Mouse (Mus musculus): ENCODE results near the gene Mical2. TPM values are rescaled to one million over a fixed set of nuclear protein-coding genes. Genes with fewer than 3 reads are reported as not detected.

The Mical2 gene
- polyA plus RNA-seq, 1 experiment from 2014 or later: 105 TPM

- Histone ChIP-seq H3K27ac (replicated peaks) (peak overlapping the region; percentile 41; the same call in 1 of the 2 replicates), H3K27me3 (replicated peaks) (no peaks in the 10 kb centered on the region), H3K36me3 (peaks cover 4% of the 10 kb centered on the region), H3K4me2 (no peak overlapping the region), H3K4me3 (no peak overlapping the region), H3K9me3 (no peaks in the 10 kb centered on the region), H3K9ac (no peak overlapping the region), H3K4me1 (peaks cover 46% of the 10 kb centered on the region)
- ATAC-seq (ENCODE audit: extremely low read depth, insufficient number of reproducible peaks, low FRiP score, low TSS enrichment): no peak
- WGBS: 60% methylated on average over 5 of the region's 5 CpGs
Measured at GRCm38 (mm10) chr7:112388363-112388875, 162.8 kb downstream of the Mical2 start.

- no peak overlapping the region; the same call in 1 of the 2 replicates for H3K9ac ChIP-seq
- H3K4me2 ChIP-seq: no peak overlapping the region
- no peak for ATAC-seq (ENCODE audit: extremely low read depth, insufficient number of reproducible peaks, low FRiP score, low TSS enrichment)
- no peak overlapping the region for H3K4me3 ChIP-seq
- 50% methylated on average over 6 of the region's 6 CpGs for WGBS
- H3K4me1 ChIP-seq: peaks cover 46% of the 10 kb centered on the region
- H3K27ac ChIP-seq (replicated peaks): peak overlapping the region; percentile 60
- no peaks in the 10 kb centered on the region for H3K27me3 ChIP-seq (replicated peaks)
- no peaks in the 10 kb centered on the region for H3K9me3 ChIP-seq
- H3K36me3 ChIP-seq: peaks cover 5% of the 10 kb centered on the region
Measured at GRCm38 (mm10) chr7:112389611-112390251, 164.1 kb downstream of the Mical2 start.

- peaks cover 5% of the 10 kb centered on the region for H3K36me3 ChIP-seq
- no peak overlapping the region; the same call in 1 of the 2 replicates for H3K9ac ChIP-seq
- WGBS: 44% methylated on average over 11 of the region's 11 CpGs
- no peak overlapping the region for H3K4me2 ChIP-seq
- H3K4me3 ChIP-seq: no peak overlapping the region
- peak overlapping the region; percentile 60 for H3K27ac ChIP-seq (replicated peaks)
- H3K4me1 ChIP-seq: peaks cover 46% of the 10 kb centered on the region
- H3K9me3 ChIP-seq: no peaks in the 10 kb centered on the region
- no peak for ATAC-seq (ENCODE audit: extremely low read depth, insufficient number of reproducible peaks, low FRiP score, low TSS enrichment)
- H3K27me3 ChIP-seq (replicated peaks): no peaks in the 10 kb centered on the region
Measured at GRCm38 (mm10) chr7:112390252-112390936, 164.7 kb downstream of the Mical2 start.

GRCm38 (mm10) chr7:112390937-112391605 is 165.4 kb downstream of the Mical2 start:
- 43% methylated on average over 6 of the region's 6 CpGs for WGBS
- no peak for ATAC-seq (ENCODE audit: extremely low read depth, insufficient number of reproducible peaks, low FRiP score, low TSS enrichment)

GRCm38 (mm10) chr7:112397786-112398185 is 172.1 kb downstream of the Mical2 start:
- 86% methylated on average over 3 of the region's 3 CpGs for WGBS

More at GRCm38 (mm10) chr7:112390937-112391605, 165.4 kb downstream of the Mical2 start:
- 0 out of 2 replicates have a peak overlapping the region, but pooled peaks have one; percentile 6 for H3K4me2 ChIP-seq
- H3K4me1 ChIP-seq: peaks cover 46% of the 10 kb centered on the region
- peak overlapping the region; percentile 60; the same call in 1 of the 2 replicates for H3K27ac ChIP-seq (replicated peaks)
- no peak overlapping the region; the same call in 1 of the 2 replicates for H3K9ac ChIP-seq
- H3K9me3 ChIP-seq: no peaks in the 10 kb centered on the region
- H3K27me3 ChIP-seq (replicated peaks): no peaks in the 10 kb centered on the region
- H3K36me3 ChIP-seq: peaks cover 5% of the 10 kb centered on the region
- no peak overlapping the region for H3K4me3 ChIP-seq

GRCm38 (mm10) chr7:112399425-112400170 is 173.9 kb downstream of the Mical2 start:
- Histone ChIP-seq H3K4me1 (peaks cover 14% of the 10 kb centered on the region; the same call in 1 of the 2 replicates), H3K36me3 (no peaks in the 10 kb centered on the region), H3K27me3 (replicated peaks) (no peaks in the 10 kb centered on the region), H3K27ac (replicated peaks) (no peak overlapping the region), H3K9me3 (no peaks in the 10 kb centered on the region), H3K4me3 (no peak overlapping the region), H3K9ac (no peak overlapping the region), H3K4me2 (no peak overlapping the region)
- 73% methylated on average over 7 of the region's 7 CpGs for WGBS
- no peak for ATAC-seq (ENCODE audit: extremely low read depth, insufficient number of reproducible peaks, low FRiP score, low TSS enrichment)

More at GRCm38 (mm10) chr7:112397786-112398185, 172.1 kb downstream of the Mical2 start:
- no peak overlapping the region for H3K4me3 ChIP-seq
- no peak overlapping the region for H3K9ac ChIP-seq
- no peak for ATAC-seq (ENCODE audit: extremely low read depth, insufficient number of reproducible peaks, low FRiP score, low TSS enrichment)
- H3K4me1 ChIP-seq: 0 out of 2 replicates have a peak, but pooled peaks cover 4% of the 10 kb centered on the region
- peaks cover 5% of the 10 kb centered on the region for H3K36me3 ChIP-seq
- H3K27me3 ChIP-seq (replicated peaks): no peaks in the 10 kb centered on the region
- H3K4me2 ChIP-seq: no peak overlapping the region
- no peak overlapping the region for H3K27ac ChIP-seq (replicated peaks)
- no peaks in the 10 kb centered on the region for H3K9me3 ChIP-seq

GRCm38 (mm10) chr7:112400175-112400574 is 174.5 kb downstream of the Mical2 start:
- Histone ChIP-seq H3K27me3 (replicated peaks) (no peaks in the 10 kb centered on the region), H3K4me2 (no peak overlapping the region), H3K9me3 (no peaks in the 10 kb centered on the region), H3K27ac (replicated peaks) (no peak overlapping the region), H3K36me3 (no peaks in the 10 kb centered on the region), H3K4me3 (no peak overlapping the region), H3K4me1 (peaks cover 19% of the 10 kb centered on the region), H3K9ac (no peak overlapping the region)
- 45% methylated on average over 6 of the region's 6 CpGs for WGBS
- no peak for ATAC-seq (ENCODE audit: extremely low read depth, insufficient number of reproducible peaks, low FRiP score, low TSS enrichment)

GRCm38 (mm10) chr7:112405061-112405460 is 179.4 kb downstream of the Mical2 start:
- H3K4me3 ChIP-seq: no peak overlapping the region
- WGBS: 44% methylated on average over 2 of the region's 2 CpGs
- H3K9me3 ChIP-seq: no peaks in the 10 kb centered on the region
- ATAC-seq (ENCODE audit: extremely low read depth, insufficient number of reproducible peaks, low FRiP score, low TSS enrichment): no peak
- no peak overlapping the region for H3K9ac ChIP-seq
- no peak overlapping the region for H3K27ac ChIP-seq (replicated peaks)
- H3K36me3 ChIP-seq: no peaks in the 10 kb centered on the region
- peaks cover 47% of the 10 kb centered on the region for H3K4me1 ChIP-seq
- no peaks in the 10 kb centered on the region for H3K27me3 ChIP-seq (replicated peaks)
- H3K4me2 ChIP-seq: no peak overlapping the region

GRCm38 (mm10) chr7:112405578-112405977 is 179.9 kb downstream of the Mical2 start:
- Histone ChIP-seq H3K36me3 (no peaks in the 10 kb centered on the region), H3K9ac (no peak overlapping the region), H3K9me3 (no peaks in the 10 kb centered on the region), H3K4me3 (no peak overlapping the region), H3K27me3 (replicated peaks) (no peaks in the 10 kb centered on the region), H3K4me2 (no peak overlapping the region), H3K27ac (replicated peaks) (no peak overlapping the region), H3K4me1 (peaks cover 47% of the 10 kb centered on the region)
- ATAC-seq (ENCODE audit: extremely low read depth, insufficient number of reproducible peaks, low FRiP score, low TSS enrichment): no peak
- WGBS: 66% methylated on average over 8 of the region's 8 CpGs

- Histone ChIP-seq H3K9ac (peak overlapping the region; percentile 50; the same call in 1 of the 2 replicates), H3K9me3 (no peaks in the 10 kb centered on the region), H3K27ac (replicated peaks) (peak overlapping the region; percentile 87), H3K4me2 (peak overlapping the region; percentile 43), H3K27me3 (replicated peaks) (no peaks in the 10 kb centered on the region), H3K36me3 (no peaks in the 10 kb centered on the region), H3K4me3 (no peak overlapping the region), H3K4me1 (peaks cover 46% of the 10 kb centered on the region)
- ATAC-seq (ENCODE audit: extremely low read depth, insufficient number of reproducible peaks, low FRiP score, low TSS enrichment): no peak
- WGBS: 22% methylated on average over 7 of the region's 7 CpGs
Measured at GRCm38 (mm10) chr7:112407597-112407996, 181.9 kb downstream of the Mical2 start.

Data from heart, embryonic 13.5 days (tissue).